In the genomic region with DNA sequence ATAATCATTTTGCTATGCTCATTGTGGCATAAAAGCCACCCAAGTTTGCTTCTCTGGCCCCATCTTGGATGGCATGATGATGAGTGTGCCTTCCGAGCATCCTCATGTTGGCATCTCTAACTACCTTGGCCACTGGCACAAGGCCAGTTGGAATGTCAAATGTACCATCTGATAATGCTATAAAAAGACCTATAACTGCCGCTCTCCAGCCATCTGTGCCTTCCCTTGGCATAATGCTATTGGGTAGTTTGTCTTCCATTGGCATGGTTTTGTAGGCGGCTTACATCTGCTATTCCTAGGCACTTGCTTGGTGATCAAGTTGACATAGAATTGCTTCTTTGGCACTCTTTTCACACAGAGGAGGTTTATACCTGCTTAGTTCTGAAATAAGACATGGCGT, we compare ENCODE assay signal across 14 mouse cellular contexts.
DNase-seq lines count a peak whose midpoint lies in the region; ATAC-seq and TF ChIP-seq lines count a peak whose summit lies in the region.
"Had no signal": no experiment of that assay in that cellular context is flagged by ENCODE, and none has a peak within 500 bp of the region (broad histone marks: within the 10 kb centered on the region; RNA-seq: fewer than 3 reads in every experiment).

No protein-coding gene starts in this region.

- DNase-seq in brain, embryonic 14.5 days (ENCODE audit: low read depth) = peak; percentile 52
- DNase-seq in left cerebral cortex, adult 9 months (ENCODE audit: low spot score in 2 of 2) = peak; percentile 2 to 20
- DNase-seq in adrenal gland, adult 2 months = no peak
- DNase-seq in testis, postnatal 10 days (ENCODE audit: low spot score) = no peak
- DNase-seq in lung, postnatal 10 days = no peak
- DNase-seq: adrenal gland, postnatal 25 days; kidney, postnatal 36 days; lung, postnatal 36 days had no signal

- H3K4me3 ChIP-seq in forebrain, embryonic 16.5 days (replicated peaks; ENCODE audit: low read length) = no peak overlapping the region
- H3K4me3 ChIP-seq: neural tube, embryonic 15.5 days had no signal

- no peak overlapping the region for H3K4me2 ChIP-seq in forebrain, embryonic 16.5 days (ENCODE audit: low read length)
- H3K4me2 ChIP-seq: liver, embryonic 11.5 days; neural tube, embryonic 15.5 days had no signal

- no peak overlapping the region for H3K9ac ChIP-seq in forebrain, embryonic 16.5 days (replicated peaks; ENCODE audit: low read depth, low read length)
- H3K9ac ChIP-seq: neural tube, embryonic 15.5 days had no signal

- H3K27me3 ChIP-seq in forebrain, embryonic 16.5 days (replicated peaks; ENCODE audit: control insufficient read depth, insufficient read depth, low read length) = no peaks in the 10 kb centered on the region
- H3K27me3 ChIP-seq: neural tube, embryonic 15.5 days had no signal

- TF ChIP-seq CTCF in brain, embryonic 14.5 days (IDR thresholded peaks at IDR 0.05; ENCODE audit: borderline replicate concordance, extremely low read depth, insufficient read depth, insufficient read length) = no peak

- H3K27ac ChIP-seq in forebrain, embryonic 16.5 days (ENCODE audit: low read length) = no peak overlapping the region
- H3K27ac ChIP-seq: neural tube, embryonic 15.5 days; stomach, postnatal 0 days had no signal

- no peaks in the 10 kb centered on the region for H3K36me3 ChIP-seq in forebrain, embryonic 16.5 days (ENCODE audit: control insufficient read depth, insufficient read depth)
- H3K36me3 ChIP-seq: neural tube, embryonic 15.5 days had no signal

- no peaks in the 10 kb centered on the region for H3K4me1 ChIP-seq in forebrain, embryonic 16.5 days (replicated peaks; ENCODE audit: control insufficient read depth, insufficient read depth, low read length)
- H3K4me1 ChIP-seq: neural tube, embryonic 15.5 days had no signal

- no peak for TF ChIP-seq POLR2A in brain, embryonic 14.5 days (IDR thresholded peaks at IDR 0.05; ENCODE audit: borderline replicate concordance, extremely low read depth, insufficient read depth, insufficient read length, poor library complexity, severe bottlenecking)

- peak; percentile 83 for ATAC-seq in cerebellum, adult (ENCODE audit: insufficient number of reproducible peaks, low FRiP score, low TSS enrichment)
- 0 out of 2 replicates have a peak, but pooled peaks have one; percentile 38 for ATAC-seq in forebrain, embryonic 16.5 days
- ATAC-seq: midbrain, embryonic 16.5 days had no signal

- no peaks in the 10 kb centered on the region for H3K9me3 ChIP-seq in forebrain, embryonic 16.5 days (ENCODE audit: control insufficient read depth, low read length)
- H3K9me3 ChIP-seq: neural tube, embryonic 15.5 days had no signal

- 70% methylated on average over 4 of the region's 4 CpGs for WGBS in forebrain, embryonic 16.5 days

Comparison
In these comparisons a context has a peak if more than half of its experiments do, and no peak if none do; other contexts are left out.
1. DNase-seq: peak in brain, embryonic 14.5 days (single experiment) and left cerebral cortex, adult 9 months (2 of 2); none in adrenal gland, adult 2 months (single experiment), testis, postnatal 10 days (single experiment) and lung, postnatal 10 days (single experiment).